Mouse (Mus musculus) macrophage (primary cell): Measurements from ENCODE around the gene Slc39a1. TPM values are rescaled to one million over a fixed set of nuclear protein-coding genes. Genes with fewer than 3 reads are reported as not detected.
"Not testable (repeated sequence)": the region's sequence is repeated elsewhere in the genome, so short reads cannot be mapped to it uniquely, and the experiment has no call there.

Experiments
- H3K27ac ChIP-seq: fragments of 350-480 bp; formaldehyde crosslinking; 2 replicates; pipeline ENCODE4 v1.9.0; 2021
- H3K36me3 ChIP-seq: fragments of 350-480 bp; formaldehyde crosslinking; 2 replicates; pipeline ENCODE4 v1.9.0; 2021; ENCODE audit errors: inconsistent target
- H3K4me3 ChIP-seq: fragments of 350-480 bp; formaldehyde crosslinking; 2 replicates; pipeline ENCODE4 v1.9.0; 2021; ENCODE audit errors: inconsistent target
- H3K79me2 ChIP-seq: fragments of 350-480 bp; formaldehyde crosslinking; 2 replicates; pipeline ENCODE4 v1.9.0; 2021; ENCODE audit errors: inconsistent target
- WGBS: methylation state at CpG from one replicate; pipeline ENCODE4 v1.1.7; 2026; ENCODE audit warnings: inconsistent platforms; ENCODE audit not compliant: missing documents; 5-methylcytosine and 5-hydroxymethylcytosine counted together
- polyA plus RNA-seq: library from polyadenylated mRNA; stranded (reverse); fragments of 250-400 nt; gene quantifications from 3 replicates; pipeline ENCODE4 v1.2.4, GENCODE M21; 2018; ENCODE audit warnings: inconsistent platforms

Slc39a1 gene
- polyA plus RNA-seq, 1 experiment from 2014 or later: 236 TPM

DNA sequence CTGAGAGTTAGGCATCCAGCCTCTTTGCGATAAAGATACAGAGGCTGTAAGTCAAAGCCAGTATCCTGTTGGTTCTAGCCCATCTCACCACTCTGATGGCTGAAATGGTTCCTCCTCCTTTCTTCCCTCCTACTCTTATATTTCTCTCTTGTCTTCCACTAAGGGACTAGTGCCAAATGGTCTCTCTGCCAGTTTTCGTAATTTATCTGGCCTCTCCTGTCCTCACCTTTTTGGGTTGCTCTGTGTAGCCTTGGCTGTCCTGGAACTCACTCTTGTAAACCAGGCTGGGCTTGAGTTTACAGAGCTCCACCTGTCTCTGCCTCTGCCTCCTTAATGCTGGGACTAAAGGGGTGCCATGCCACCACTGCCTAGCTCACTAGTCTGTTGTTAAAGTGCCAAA, 4.7 kb downstream of the Slc39a1 start:
- 94% methylated on average over 2 of the region's 2 CpGs for WGBS

DNA sequence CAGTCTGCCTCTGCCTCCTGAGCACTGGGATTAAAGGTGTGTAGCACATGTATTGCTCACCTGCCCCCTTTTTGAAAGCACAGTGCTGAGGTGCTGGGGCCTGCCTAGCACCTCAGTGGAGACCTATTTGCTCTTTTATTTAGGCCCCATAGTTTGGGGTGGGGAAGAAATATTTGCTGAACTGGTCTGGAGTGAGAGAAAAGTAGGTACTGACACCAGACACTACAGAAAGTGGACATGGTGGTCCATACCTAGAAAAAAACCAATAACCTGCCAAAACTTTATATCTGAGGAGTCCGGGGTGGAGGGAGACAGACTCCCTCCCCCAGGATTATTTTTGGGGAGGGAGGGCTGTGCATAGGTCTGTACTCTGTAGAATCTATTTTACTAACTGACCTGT, 5.2 kb downstream of the Slc39a1 start:
- Histone ChIP-seq H3K36me3 (peaks cover 26% of the 10 kb centered on the region), H3K79me2 (peaks cover 69% of the 10 kb centered on the region)
- not testable (repeated sequence) for H3K27ac ChIP-seq, H3K4me3 ChIP-seq
- no CpG with 5 or more reads among the region's 1 CpGs for WGBS

More for the DNA sequence above, 4.7 kb downstream of the Slc39a1 start:
- Histone ChIP-seq H3K36me3 (peaks cover 21% of the 10 kb centered on the region; the same call in 1 of the 2 replicates), H3K79me2 (peaks cover 63% of the 10 kb centered on the region)
- H3K27ac ChIP-seq, H3K4me3 ChIP-seq: not testable (repeated sequence)

DNA sequence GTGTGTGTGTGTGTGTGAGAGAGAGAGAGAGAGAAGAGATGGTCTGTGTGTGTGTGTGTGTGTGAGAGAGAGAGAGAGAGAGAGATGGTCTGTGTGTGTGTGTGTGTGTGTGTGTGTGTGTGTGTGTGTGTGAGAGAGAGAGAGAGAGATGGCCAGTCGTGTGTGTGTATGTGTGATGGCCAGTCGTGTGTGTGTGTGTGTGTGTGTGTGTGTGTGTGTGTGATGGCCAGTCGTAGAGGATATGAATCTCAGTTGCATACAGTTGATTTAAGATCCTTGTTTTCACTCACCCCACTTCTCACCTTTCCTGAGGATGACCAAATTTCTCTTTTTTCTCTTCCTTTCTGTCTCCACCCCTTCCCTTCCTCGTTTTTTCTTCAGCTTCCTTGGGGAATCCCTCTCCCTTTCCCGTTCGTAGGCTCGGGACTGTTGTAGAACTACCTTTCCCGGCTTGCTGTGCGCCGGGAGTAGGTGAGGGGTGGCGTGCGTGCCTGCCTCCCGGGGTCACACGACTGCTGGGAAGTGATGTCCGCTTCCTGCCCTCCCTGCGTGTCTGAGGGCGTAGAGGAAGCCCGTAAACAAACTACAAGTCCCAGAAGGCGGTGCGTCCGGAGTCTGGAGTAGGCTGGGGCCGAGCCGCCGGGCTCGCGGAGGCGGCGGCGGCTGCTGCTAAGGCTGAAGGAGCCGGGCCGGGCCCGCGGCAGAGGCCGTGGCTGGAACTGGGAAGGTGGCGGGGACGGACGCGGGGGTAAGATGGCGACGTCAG, 5.9 kb downstream of the Slc39a1 start, which contains the start of gene Crtc2:
TSS of gene Crtc2 (plus strand) at position 511 of the 766 bp plus-strand sequence.
- Histone ChIP-seq H3K27ac (peak within 1 kb of the TSS; percentile 44), H3K4me3 (peak within 1 kb of the TSS; percentile 81), H3K36me3 (peaks cover 32% of the 10 kb centered on the region), H3K79me2 (peaks cover 72% of the 10 kb centered on the region)
- WGBS: 2% methylated on average over 38 of the region's 40 CpGs

DNA sequence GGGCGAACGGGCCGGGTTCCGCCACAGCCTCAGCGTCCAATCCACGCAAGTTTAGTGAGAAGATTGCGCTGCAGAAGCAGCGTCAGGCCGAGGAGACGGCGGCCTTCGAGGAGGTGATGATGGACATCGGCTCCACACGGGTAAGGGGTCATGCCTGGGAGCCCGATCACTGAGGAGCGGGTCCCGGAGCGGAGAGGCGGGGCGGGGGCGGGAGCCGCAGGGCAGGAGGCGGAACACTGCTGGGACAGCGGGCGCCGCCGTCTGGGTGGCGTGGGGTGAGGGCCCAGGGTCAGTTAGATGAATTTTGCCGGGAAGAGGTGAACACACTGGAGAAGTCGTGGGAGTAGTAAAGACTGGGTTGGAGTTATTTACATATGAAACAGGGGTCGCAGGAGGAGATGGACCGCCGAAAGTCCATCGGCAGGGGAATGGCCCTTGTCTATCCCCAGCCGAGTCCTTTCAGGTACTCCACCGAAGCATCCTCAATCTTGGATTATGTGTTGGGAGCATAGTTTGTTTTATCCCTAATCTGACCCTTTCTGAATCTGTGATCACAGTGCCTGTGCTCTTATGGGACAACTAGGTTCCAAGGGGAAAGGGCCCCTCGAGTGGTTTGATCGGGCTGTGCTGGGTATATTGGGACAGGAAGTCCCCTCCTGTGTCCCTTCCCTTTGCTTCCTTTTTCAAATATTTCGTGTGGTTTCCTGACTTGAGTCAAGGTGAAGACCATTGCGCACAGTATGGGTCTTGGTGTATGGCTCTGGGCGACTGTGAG, 6.6 kb downstream of the Slc39a1 start:
- Histone ChIP-seq H3K27ac (peak overlapping the region; percentile 44), H3K79me2 (peaks cover 66% of the 10 kb centered on the region), H3K36me3 (peaks cover 40% of the 10 kb centered on the region), H3K4me3 (peak overlapping the region; percentile 81)
- WGBS: under 1% methylated on average over 38 of the region's 41 CpGs

DNA sequence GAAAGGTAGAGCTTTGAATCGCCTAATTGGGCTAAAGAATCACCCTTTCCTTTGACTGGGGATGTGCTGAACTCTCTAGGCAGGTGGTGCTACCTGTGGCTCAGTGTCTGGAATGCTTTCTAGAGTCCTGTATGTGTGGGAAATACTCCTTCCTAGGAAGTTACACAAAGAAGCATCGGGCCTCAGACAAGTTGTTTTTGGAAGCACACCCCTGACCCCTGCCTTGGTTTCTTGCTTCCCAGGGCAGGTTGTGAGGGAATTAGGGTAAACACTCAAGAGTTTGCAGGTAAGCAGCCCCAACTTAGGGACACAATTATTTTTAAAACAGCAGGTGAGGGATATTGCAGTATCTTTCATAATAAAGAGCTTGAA, 7.2 kb downstream of the Slc39a1 start:
- WGBS: 7% methylated on average over 2 of the region's 2 CpGs
- H3K79me2 ChIP-seq: peaks cover 60% of the 10 kb centered on the region
- peaks cover 45% of the 10 kb centered on the region for H3K36me3 ChIP-seq
- peak overlapping the region; percentile 81 for H3K4me3 ChIP-seq
- H3K27ac ChIP-seq: peak overlapping the region; percentile 44; the same call in 1 of the 2 replicates

DNA sequence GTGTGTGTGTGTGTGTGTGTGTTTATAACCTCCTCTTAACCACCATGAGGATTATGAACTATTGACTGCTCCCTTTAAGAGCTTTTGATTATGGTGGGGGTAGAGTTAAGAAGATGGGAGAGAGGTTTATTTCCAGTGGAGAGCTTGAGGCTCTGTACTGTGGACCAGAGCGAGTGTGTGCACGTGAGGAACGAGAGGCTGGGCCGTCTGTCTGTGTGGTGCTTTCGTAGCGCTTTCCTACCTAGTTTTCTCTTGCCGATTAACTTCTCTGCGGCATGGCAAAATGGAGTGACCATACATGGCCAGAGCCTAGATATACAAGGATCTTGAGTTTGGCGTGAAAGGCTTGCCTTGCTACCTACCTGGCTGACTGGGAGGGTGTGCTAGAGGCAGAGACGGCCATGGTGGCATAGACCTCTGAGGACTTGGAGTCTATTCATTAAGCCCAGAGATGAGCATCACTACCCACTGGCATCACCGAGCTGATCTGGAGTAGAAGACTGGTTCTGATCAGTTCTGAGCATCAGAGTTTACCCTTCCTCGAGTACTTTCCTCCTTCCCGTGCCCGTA, 7.9 kb downstream of the Slc39a1 start:
- Histone ChIP-seq H3K79me2 (peaks cover 53% of the 10 kb centered on the region), H3K4me3 (no peak overlapping the region), H3K36me3 (peaks cover 47% of the 10 kb centered on the region), H3K27ac (no peak overlapping the region)
- 96% methylated on average over 14 of the region's 14 CpGs for WGBS

DNA sequence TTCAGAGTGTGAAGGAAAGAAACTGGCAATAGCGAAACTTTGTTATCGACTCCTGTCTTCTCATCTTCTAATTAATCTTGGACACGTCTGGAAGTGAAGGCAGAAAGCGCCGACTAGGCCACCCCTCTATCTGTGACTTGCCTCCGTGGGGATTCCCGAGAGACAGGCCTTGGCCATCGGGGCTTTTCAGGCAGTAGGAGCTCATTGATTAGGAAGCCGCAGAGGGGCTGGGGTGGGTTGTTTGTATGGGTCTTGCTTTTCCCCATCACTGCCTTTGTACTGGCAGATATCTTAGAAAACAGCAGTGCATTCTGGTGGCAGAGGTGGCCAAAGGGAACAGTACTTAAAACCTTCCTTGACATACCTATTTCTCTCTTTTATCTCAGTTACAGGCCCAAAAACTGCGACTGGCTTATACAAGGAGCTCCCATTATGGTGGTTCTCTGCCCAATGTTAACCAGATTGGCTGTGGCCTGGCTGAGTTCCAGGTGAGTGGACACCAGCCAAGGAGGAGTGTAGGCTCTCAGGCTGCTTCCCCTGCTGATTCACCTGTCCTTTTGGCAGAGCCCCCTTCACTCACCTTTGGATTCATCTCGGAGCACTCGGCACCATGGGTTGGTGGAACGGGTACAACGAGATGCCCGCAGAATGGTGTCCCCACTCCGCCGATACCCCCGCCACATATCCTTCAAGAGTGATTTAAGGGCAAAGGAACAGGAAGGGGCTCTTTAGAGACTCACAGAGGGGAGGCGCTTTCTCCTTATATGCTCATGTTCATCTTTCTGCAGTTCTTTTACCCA, 9.0 kb downstream of the Slc39a1 start:
- Histone ChIP-seq H3K27ac (no peak overlapping the region), H3K36me3 (peaks cover 49% of the 10 kb centered on the region), H3K79me2 (peaks cover 45% of the 10 kb centered on the region), H3K4me3 (no peak overlapping the region)
- 95% methylated on average over 17 of the region's 19 CpGs for WGBS

DNA sequence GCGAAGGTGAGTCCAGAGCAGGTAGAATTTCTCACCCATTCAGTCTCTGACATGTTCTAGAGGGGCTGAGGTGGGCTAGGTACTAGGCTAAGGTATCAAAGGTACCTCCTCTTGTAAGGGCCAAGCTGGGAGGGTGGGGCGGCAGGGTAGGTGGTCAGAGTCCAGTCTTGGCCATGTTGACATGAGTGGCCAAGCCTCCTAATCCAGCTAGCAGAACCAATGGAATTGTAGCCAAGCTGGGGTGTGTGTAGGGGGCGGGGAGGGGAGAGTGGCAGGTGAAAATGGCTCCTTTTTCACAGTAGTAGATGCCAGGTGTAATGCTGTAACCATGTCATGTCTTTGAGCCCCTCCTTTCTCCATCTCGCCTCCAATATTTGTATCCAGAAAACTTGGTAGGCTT, 10.5 kb downstream of the Slc39a1 start:
- H3K4me3 ChIP-seq: no peak overlapping the region
- peaks cover 64% of the 10 kb centered on the region for H3K36me3 ChIP-seq
- H3K79me2 ChIP-seq: peaks cover 45% of the 10 kb centered on the region
- WGBS: 90% methylated on average over 4 of the region's 4 CpGs
- H3K27ac ChIP-seq: no peak overlapping the region

DNA sequence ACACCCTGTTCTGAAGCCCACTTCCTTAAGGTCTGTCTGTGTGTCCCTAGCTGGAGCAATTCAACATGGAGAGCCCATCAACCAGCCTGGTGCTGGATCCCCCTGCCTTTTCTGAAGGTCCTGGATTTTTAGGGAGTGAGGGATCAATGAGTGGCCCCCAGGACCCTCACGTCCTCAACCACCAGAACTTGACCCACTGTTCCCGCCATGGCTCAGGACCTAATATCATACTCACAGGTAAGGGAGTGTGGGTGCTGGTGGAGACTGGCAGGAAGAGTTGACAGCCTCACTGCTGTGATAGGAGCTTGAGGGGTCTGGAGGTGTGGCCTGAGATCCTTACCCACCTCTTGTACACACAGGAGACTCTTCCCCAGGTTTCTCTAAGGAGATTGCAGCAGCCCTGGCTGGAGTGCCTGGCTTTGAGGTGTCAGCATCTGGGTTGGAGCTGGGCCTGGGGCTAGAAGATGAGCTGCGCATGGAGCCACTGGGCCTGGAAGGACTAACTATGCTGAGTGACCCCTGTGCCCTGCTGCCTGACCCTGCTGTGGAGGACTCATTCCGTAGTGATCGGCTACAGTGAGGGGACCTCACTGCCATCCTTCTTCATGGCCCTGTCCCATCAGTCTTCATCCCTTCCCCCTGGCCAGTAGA, 15.3 kb downstream of the Slc39a1 start:
- Histone ChIP-seq H3K79me2 (peaks cover 26% of the 10 kb centered on the region), H3K27ac (no peak overlapping the region), H3K36me3 (peaks cover 52% of the 10 kb centered on the region), H3K4me3 (no peak overlapping the region)
- 97% methylated on average over 5 of the region's 5 CpGs for WGBS

DNA sequence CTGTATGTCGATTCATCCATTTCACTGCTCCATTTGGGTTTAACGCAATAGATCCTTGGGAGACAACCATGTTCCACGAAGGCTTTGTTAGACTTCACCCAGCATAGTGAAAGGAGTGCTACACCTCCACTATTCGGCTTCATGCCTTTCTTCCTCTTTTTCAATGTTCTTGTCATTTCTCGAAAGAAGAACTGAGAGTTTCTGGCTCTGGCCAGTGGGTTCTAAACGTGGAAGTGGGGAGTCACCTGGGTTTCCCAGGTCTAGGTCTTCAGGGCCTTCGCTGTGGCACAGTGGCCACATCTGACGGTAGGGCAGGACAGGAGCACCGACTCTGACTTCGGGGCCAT, 16.7 kb downstream of the Slc39a1 start:
- Histone ChIP-seq H3K4me3 (peak overlapping the region; percentile 11; the same call in 1 of the 2 replicates), H3K79me2 (peaks cover 33% of the 10 kb centered on the region), H3K27ac (peak overlapping the region; percentile 65), H3K36me3 (peaks cover 52% of the 10 kb centered on the region)
- 6% methylated on average over 10 of the region's 10 CpGs for whole genome bisulfite sequencing

DNA sequence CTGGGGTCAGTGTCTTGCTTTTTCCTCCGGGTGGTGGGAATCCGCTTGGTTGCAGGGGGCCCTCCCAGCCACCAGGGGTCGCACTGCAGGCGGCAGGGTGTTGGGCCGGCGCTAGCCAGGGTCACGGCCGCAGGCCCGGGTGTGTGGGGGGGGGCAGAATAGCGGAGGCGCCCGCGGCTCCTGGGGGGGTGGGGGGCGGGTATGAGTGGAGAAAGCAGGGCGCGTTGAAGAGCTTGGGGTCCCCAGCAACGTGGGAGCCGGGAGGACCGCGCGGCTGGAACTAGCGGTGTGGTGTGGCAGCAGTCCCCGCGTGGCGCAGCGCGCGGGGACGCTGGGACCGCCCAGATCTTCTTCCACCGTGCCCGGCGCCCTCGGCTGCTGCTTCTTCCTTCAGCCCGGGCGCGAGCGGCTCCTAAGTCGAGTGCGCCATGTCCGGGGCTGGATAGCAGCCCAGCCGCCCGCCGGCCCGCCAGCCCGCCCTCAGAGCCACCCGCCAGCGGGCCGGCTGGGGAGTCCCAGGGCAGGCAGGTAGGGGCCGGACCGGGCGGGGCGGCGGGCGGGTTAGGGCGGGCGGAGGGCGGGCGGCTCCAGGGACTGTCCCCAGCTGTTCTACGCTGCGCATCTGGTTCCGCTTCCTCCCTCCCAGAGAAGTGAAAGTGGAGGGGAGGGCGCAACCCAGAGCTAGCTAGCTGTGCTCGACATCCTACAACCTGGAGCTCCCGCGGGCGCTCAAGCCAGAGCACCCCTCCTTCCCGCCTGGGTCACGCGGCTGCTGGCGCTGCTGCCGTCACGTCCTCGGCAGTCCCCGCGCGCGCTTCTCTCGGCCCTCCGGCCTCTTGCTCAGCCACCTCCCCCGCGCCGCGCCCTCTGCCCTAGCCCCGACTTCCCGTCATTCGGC, 17.3 kb downstream of the Slc39a1 start, which contains the start of gene Dennd4b:
TSS of gene Dennd4b (plus strand) at position 152 of the 898 bp plus-strand sequence.
- WGBS: under 1% methylated on average over 63 of the region's 87 CpGs
- peaks cover 40% of the 10 kb centered on the region for H3K79me2 ChIP-seq
- H3K36me3 ChIP-seq: peaks cover 52% of the 10 kb centered on the region
- H3K4me3 ChIP-seq: peak within 1 kb of the TSS; percentile 79
- peak within 1 kb of the TSS; percentile 98 for H3K27ac ChIP-seq

DNA sequence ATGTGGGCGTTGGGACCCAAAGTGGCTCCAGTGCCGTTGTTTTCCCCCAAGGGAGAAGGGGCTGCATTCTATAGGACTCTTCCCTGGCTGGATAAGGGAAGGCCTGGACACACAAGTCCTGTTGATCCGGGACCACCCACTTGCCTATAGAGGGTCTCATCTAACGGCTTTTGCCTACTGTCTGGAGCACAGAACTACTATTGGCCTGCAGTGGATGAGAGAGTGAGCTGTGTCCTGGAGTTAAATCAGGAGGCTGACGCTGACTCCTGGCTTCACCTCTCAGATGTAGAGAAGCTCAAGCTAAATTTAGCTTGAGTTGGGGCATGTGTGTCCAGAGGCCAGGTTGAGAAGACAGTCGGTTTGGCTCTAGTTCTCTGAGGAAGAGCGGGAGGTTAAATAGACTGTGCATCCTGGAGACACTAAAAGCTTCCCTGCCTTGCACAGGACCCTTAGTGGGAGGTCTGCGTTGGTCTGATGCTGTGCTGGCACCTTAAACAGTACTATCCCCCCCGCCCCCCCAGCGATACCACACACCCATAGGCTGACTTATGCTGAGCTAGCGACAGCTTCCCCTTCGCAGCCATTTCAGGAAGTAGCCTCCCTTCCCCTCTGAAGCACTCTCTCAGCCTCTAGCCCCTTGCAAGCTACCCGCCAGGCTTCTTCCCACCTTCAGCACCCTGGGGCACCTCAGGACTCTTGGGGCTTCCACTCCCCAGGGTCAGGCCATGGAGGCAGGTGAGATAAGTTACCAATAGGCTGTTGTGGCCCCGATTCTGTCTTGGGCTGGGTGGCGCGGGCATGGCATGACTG, 18.2 kb downstream of the Slc39a1 start:
- under 1% methylated on average over 14 of the region's 16 CpGs for WGBS
- H3K27ac ChIP-seq: peak overlapping the region; percentile 98
- H3K36me3 ChIP-seq: peaks cover 54% of the 10 kb centered on the region
- H3K79me2 ChIP-seq: peaks cover 45% of the 10 kb centered on the region
- peak overlapping the region; percentile 79 for H3K4me3 ChIP-seq
